Mouse (Mus musculus): ENCODE data around the gene Kctd11. TPM values are rescaled to one million over a fixed set of nuclear protein-coding genes. Genes with fewer than 3 reads are reported as not detected.

The Kctd11 gene
- total RNA-seq, 4 experiments from 2014 or later, result 2.0 to 2.6 (median 2.4) TPM

DNA sequence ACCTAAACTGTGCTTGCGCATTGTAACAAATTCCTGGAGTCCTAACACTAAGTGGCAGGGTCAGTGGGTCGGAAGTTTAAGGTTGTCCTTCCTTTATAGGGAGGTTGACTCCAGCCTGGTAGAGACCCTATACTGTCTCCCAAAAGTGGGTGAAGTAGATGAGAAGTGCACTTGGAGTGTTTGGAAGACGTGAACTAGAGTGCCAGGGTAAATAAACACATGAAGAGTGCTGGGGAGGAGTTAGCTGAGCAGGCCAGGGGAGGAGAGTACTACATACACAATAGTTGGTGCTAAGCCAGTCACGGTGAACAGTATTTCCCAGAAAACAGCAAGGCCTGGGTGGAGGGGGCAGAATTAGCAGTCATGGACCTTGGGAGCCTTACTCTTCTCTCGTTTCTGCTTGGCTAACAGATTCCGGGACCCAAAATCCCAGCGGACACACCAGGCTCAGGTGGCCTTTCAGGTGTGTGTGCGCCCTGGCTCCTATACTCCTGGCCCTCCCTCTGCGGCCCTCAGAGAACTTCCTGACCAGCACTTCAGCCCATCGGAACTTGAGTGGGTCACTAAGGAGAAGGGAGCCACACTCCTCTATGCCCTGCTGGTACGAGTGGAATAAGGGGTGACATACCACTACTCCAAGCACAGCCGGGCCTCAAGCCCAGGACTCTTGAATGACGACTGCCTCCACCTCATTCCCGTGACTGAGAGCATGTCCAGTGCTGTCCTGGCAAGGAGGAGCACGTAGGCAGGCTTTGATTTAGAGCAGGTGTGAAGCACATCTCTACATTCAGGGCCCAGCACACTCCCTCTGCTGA, 31.7 kb upstream of the Kctd11 start:
- no peak for DNase-seq (ENCODE audit: low spot score)

- DNase-seq (ENCODE audit: low spot score), result no peak
Observed at GRCm38 (mm10) chr11:69911701-69912100, 30.5 kb upstream of the Kctd11 start.

GRCm38 (mm10) chr11:69910781-69911560, 29.8 kb upstream of the Kctd11 start:
- no peak for DNase-seq (ENCODE audit: low spot score)

DNA sequence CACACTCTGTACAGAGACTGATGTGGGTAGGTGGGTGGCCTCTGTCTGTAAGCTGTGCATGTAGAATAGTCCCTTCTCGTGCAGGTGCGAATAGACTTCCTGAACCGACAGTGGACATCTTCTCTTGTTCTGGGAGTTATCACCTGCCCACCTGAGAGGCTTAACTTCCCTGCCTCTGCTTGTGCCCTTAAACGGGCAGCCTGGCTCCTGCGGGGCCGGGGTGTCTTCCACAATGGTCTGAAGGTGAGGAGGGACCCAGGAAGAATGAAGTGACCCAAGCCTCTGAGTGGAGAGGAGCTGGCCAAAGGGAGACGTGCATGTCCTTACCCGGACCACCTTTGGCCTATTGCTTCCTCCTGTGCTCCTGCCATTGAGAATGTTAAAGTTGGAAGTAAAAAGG, 29.0 kb upstream of the Kctd11 start:
- no peak for DNase-seq (ENCODE audit: low spot score)

DNA sequence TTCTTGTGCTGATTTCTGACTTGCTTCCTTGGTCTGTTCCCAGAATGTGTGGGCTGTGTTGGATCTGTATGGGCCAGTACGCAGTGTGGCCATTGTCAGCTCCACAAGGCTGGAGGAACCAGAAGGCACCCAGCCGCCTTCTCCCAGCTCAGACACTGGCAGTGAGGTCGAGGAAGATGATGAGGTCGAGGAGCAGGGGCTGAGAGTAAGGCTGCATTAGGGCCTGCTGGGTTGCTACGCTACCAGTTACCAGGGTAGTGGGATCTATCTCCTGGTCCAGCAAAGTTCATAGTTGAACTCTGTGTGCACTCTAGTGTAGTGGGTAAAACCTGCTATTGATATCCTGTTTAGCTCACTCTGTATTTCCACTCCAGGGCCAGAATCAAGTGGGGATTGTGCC, 28.0 kb upstream of the Kctd11 start:
- DNase-seq (ENCODE audit: low spot score), result no peak

DNA sequence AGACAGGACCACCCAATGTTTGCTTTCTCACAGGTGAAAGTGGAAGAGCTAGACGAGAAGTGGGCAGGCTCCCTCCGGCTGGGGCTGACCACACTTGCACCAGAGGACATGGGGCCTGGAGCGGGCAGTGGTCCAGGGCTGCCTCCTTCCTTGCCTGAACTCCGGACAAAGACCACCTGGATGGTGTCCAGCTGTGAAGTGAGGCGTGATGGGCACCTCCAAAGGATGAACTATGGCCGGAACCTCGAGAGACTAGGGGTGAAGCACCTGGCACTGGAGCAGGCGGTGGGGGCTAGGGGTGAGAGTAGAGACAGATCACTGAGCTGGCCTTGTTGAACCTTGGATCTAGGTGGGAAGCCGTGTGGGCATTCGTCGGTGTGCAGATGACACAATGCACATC, 27.4 kb upstream of the Kctd11 start:
- DNase-seq (ENCODE audit: low spot score), result no peak

GRCm38 (mm10) chr11:69904311-69904710, 23.1 kb upstream of the Kctd11 start:
- DNase-seq (ENCODE audit: low spot score), result no peak

- DNase-seq (ENCODE audit: low spot score), result no peak
Observed at GRCm38 (mm10) chr11:69902972-69903371, 21.8 kb upstream of the Kctd11 start.

DNA sequence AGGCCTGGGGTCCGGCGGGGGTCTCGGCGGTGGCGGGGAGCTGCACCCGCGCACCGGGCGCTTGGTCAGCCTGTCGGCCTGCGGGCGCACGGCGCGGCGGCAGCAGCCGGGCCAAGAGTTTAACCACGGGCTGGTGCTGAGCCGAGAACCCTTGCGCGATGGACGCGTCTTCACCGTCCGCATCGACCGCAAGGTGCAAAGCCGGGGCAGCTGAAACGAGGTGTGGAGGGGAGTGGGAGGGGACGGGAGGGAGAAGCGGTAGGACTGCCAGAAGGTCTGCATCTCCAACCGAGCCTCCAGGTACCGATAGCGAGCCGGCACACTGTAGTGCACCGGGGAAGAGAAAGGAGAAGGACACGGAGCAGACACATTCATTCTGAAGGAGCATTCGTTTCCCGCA, 20.8 kb upstream of the Kctd11 start:
- no peak for DNase-seq (ENCODE audit: low spot score)

DNA sequence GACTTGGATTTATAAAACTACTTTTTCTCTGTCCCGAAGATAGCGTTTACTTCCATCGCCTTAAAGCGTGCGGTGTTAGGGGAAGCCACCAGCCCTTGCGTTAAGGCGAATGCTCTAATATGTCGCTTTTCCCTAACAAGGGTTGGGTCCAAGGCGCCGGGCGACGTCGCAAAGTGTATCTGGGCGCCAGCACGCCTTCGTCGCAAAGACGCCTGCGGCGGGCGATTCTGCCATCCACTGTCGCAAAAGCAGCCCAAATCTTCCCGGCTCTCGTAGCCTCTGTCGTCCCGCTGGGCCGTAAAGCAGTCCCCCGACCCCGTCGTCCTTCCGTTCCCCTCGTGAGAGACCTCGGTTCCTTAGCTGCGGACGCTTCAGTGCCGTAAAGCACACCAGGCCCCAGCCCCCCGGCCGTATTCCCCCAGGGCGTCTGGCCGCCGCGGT, 20.2 kb upstream of the Kctd11 start:
- DNase-seq (ENCODE audit: low spot score), result peak; percentile 96

GRCm38 (mm10) chr11:69900471-69901405, 19.5 kb upstream of the Kctd11 start, which contains the start of the genes 2810408A11Rik and Neurl4:
Gene 2810408A11Rik, minus strand, starts transcription at chr11:69900987.
Gene Neurl4, plus strand, starts transcription at chr11:69901072.
- peak; percentile 94 for DNase-seq (ENCODE audit: low spot score)

DNA sequence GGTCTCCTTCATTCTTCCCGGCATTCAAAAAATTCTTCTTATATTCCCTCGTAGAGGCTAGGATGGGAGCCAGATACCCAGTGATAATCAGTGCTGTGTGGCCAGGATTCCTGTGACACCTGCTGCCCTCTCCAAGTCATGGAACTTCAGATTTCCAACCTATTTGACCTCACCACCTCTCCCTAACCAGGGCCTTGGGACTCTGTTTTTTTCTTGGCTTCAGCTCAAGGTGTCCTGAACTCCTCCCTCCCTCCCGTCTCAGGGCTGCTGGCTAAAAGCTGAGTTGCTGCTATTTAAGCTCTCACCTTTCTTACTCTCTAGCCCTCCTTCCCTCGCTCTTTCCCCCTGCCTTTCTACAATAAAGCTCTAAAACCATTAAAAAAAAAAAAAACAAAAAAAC, 18.7 kb upstream of the Kctd11 start:
- DNase-seq (ENCODE audit: low spot score), result no peak

GRCm38 (mm10) chr11:69895291-69895690, 14.1 kb upstream of the Kctd11 start, which contains the start of gene Acap1:
Gene Acap1, minus strand, starts transcription at chr11:69895539.
- DNase-seq (ENCODE audit: low spot score), result no peak

DNA sequence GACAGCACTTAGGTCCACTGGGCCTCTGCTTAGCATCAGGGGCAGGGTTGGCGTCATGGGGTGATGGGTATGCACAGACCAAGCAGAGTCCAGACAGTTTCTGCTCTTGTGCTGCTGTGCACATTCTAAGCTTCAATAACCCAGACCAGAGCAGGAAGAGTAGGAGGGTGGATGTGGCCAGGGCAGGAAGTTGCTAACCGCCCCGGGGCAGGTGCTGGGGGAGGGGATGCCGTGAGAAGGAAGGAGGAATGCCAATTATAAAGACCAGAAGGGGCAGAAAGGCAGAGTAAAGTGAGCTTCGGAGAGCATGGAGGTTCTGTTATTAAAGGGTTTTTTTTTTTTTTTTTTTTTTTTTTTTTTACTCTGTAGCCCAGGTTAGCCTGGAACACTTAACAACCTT, 13.5 kb upstream of the Kctd11 start:
- no peak for DNase-seq (ENCODE audit: low spot score)

- no peak for DNase-seq (ENCODE audit: low spot score)
Observed at GRCm38 (mm10) chr11:69891482-69891881, 10.3 kb upstream of the Kctd11 start.

GRCm38 (mm10) chr11:69886907-69887635, 5.9 kb upstream of the Kctd11 start:
- DNase-seq (ENCODE audit: low spot score), result no peak

- DNase-seq (ENCODE audit: low spot score), result no peak
Observed at GRCm38 (mm10) chr11:69884663-69885062, 3.5 kb upstream of the Kctd11 start.

DNA sequence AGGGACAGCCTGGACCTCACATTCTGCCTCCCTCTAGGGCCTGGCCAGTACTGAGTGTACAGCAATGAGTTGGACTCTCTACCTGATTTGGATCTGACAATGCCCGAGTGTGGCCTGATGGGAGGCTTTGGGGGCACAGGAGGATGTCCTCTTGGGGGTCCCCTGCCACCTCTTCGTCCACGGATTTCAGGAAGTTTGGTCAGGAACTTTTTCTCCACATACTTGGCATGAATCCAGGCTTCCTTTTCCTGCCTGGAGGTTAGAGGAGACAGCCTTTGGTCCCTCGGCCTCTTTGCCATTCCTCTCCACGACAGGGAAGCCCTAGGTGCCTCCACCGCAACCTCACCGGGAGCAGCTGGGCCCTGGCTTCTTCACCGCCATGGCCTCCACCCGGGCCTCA, 3.0 kb upstream of the Kctd11 start:
- no peak for DNase-seq (ENCODE audit: low spot score)

DNA sequence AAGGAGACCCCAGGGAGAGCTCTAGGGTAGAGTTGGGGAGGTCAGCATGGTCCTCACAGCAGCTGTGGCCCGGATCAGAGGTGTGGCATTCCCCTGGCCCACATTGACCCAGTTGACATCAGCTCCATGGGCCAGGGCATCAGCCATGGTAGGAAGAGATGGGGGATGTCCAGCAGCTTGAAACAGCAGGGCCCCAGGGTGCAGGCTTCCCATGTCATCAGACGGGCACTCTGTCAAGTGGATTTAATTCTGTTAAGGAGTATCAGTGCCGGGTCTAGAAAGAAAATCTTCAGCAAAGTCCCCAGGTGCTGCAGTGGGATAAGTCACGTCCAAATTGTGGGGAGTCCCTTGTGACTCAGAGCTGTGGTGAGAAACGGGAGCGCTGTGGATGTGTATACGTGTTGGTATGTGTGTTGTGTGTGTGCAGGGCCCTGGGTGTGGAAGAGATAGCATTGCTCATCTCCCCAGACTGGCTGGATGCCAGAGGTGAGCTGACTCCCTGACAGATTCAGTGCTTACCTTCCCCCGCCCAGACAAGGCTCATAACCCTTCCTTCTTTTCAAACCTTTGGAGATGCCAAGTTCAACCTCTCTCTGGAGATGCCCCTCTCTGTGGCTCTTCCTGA, 2.4 kb upstream of the Kctd11 start:
- no peak for DNase-seq (ENCODE audit: low spot score)

- DNase-seq (ENCODE audit: low spot score), result no peak
Observed at GRCm38 (mm10) chr11:69883066-69883465, 1.9 kb upstream of the Kctd11 start.
